Mouse (Mus musculus): ENCODE measurements around the gene Tmem222.

Gene Tmem222

GRCm38 (mm10) chr4:133252089-133252488 lies 25.5 kb downstream of the Tmem222 start:
- peak; percentile 25 for DNase-seq (ENCODE audit: low read depth, low spot score)

- peak; percentile 52 for DNase-seq (ENCODE audit: low read depth, low spot score)
These were observed 26.4 kb downstream of the Tmem222 start for GRCm38 (mm10) chr4:133251214-133251613.

DNA sequence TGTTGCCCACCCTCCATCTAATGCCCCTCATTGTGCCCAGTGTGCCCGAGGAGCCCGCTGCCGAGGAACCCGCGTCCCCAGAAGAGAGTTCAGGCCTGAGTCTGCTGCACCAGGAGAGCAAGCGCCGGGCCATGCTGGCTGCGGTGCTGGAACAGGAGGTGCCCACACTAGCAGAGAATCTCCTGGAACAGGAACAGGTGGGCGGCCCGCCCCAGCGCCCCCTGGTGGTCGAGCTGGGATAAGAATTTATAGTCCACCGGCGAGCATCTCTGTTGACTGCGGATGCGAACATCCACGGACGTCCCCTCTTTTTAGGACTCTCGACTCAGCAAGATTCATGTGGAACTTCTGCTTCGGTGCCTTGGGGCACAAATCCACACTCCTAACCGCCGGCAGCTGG lies 27.0 kb downstream of the Tmem222 start:
- peak; percentile 82 for DNase-seq (ENCODE audit: low read depth, low spot score)

DNA sequence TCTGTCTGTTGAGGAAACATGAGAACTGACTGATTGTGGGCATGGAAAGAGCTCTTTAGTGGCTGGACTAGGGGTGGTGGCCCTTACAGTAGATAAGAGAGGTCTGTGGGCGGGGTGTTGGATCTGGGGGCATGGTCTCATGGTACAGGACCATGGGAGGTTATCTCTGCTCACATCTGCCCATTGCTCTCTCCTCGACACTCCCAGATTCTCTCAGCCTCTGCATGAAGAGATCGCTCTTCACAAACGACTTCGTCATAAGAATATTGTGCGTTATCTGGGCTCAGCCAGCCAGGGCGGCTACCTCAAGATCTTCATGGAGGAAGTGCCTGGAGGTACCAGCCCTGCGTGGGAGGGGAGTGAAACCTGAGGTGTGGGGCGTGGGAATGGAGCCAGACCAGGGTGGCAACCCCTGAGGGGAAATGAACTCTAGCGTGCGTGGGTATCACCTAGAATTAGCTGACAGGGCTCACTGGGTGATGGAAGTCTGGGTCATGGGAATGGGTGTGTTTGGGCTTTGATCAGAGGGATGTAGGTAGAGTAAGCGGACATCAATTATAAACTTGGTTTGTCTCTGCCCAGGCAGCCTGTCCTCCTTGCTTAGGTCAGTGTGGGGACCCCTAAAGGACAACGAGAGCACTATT lies 29.7 kb downstream of the Tmem222 start:
- DNase-seq (ENCODE audit: low read depth, low spot score), result no peak

- no peak for DNase-seq (ENCODE audit: low read depth, low spot score)
These were observed 30.5 kb downstream of the Tmem222 start for GRCm38 (mm10) chr4:133247072-133247471.

DNA sequence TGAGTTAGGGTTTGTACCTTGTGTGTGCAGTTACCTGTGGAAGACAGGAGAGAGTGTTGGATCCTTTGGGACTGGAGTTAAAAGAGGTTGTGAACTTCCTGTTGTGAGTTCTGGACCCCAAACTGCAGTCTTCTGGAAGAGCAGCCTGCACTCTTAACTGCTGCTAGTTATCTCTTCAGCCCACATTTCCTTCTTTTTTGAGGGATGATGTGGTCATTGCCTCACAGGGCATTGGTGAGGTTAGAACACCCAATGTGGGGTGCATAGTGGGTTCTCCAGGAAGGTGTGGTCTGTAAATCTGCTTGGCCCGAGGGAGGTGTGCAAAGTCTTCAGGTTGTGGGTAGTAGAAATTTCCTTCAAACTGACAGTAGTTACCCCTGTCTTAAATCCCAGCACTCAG lies 33.3 kb downstream of the Tmem222 start:
- no peak for DNase-seq (ENCODE audit: low read depth, low spot score)

DNA sequence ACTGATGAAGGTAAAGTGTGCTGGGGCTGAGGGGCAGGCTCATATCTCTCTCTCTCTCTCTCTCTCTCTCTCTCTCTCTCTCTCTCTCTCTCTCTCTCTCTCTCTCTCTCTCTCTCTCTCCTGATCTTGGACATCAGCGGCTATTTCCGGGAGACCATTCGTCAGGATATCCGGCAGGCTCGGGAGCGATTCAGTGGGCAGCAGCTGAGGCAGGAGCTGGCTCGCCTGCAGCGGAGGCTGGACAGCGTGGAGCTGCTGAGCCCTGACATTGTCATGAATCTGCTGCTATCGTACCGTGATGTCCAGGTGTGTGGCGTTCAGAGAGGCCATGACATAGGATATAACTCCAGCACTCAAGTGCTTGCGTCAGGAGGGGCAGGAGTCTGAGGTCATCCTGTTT lies 34.1 kb downstream of the Tmem222 start:
- no peak for DNase-seq (ENCODE audit: low read depth, low spot score)

- DNase-seq (ENCODE audit: low read depth, low spot score), result no peak
These were observed 34.9 kb downstream of the Tmem222 start for GRCm38 (mm10) chr4:133242710-133243109.

DNA sequence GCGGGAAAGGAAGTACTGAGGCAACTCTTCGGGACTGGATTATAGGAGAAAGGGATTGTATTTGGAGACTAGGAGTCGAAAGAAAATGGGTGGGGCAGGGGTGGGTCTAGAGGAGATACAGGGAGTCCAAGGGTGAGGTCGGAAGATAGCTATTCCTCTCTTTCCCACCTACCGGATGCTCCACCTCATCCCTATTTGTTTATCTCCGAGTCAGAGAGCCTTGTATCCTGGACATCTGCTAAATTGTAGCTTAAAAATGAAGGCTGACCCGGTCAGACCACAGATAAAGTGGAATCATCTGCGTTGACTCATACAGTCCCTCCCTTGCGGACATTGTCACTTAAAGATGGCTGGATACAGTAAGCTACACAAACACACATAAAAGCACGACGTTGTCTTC lies 35.7 kb downstream of the Tmem222 start:
- DNase-seq (ENCODE audit: low read depth, low spot score), result no peak

DNA sequence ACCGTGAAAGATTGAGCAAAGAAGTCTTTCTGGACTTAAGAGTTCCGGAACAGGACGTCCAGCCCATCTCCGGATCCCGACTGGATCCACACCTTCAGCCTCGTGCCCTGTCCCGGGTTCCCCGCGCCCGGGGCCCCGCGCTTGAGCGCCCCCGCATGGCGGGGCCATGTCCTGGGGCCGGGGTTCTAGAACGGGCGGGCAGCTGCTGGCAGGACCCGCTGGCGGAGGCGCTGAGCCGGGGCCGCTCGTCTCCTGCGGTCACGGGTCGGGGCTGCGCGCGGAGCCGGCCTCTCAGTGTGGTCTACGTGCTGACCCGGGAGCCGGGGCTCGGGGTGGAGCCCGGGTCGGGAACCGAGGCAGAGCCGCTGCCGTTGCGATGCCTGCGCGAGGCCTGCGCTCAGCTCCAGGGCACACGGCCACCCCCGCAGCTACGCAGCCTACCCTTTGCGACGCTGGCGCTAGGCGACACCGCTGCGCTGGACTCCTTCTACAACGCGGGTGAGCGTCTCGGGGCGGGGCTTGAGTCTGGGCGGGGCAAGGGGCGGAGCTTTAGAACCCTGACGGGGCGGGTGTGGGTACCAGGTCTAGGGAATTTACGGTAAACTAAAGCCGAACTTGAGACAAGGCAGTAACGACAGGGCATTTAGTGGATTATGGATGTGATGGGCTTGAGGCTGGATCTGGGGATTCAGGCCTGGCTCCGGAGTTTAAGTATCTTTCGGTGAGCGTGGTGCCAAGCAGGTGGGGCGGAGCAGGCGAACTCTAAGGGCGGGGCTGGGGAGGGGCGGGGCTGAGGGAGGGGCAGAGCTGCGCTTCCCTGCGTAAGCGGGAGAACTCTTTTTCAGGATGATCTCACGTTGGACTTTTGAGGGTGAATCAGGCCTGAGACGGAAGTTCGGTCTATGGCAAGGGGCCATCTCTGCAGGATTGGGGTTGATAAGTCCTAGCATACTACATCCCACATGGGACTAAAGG lies 36.4 kb downstream of the Tmem222 start:
- DNase-seq (ENCODE audit: low read depth, low spot score), result peak; percentile 89

DNA sequence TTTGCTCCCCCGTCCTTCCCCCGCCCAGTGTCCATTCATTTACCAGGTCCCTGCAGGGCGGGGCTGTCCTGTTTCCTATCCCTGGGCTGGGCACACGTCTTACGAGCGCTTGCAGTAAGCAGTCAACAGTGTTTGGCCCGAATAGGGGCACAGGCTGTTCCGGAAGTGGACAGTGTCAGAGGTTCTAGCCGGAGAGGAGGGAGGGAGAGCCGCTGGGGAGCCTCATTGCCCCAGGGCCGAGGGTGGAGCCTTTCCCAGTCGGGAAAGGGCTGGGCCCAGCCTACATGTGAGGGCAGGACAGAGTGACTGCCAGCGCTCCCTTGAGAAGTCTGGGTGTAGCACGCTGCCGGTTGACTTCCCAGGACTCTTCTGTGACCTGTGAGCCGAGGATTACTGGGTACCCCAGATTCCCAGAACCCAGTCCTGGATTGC lies 37.1 kb downstream of the Tmem222 start, which contains the start of gene Map3k6:
Map3k6 (plus strand) TSS at position 329 of the 432 bp plus-strand sequence.
- peak; percentile 62 for DNase-seq (ENCODE audit: low read depth, low spot score)

DNA sequence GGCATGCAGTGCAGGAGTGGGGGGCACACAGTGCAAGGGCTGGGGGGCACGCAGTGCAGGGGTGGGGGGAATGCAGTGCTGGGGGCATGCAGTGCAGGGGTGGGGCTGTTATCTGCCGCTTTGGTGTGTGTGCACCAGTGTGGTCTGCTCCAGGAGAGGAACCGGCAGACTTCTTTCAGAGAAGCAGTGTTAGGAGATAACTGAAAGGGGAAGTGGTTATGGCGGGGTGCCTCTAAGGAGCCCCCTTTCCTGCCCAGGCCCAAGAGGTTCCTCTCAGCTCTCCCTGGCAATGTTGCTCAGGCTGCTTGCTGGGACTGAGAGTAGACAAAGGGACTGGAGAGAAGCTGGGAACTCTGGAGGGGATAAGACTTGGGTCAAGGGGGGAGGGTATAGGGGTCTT lies 39.7 kb downstream of the Tmem222 start:
- no peak for DNase-seq (ENCODE audit: low read depth, low spot score)

GRCm38 (mm10) chr4:133235415-133235814 lies 42.2 kb downstream of the Tmem222 start:
- no peak for DNase-seq (ENCODE audit: low read depth, low spot score)

- DNase-seq (ENCODE audit: low read depth, low spot score), result no peak
These were observed 42.8 kb downstream of the Tmem222 start for GRCm38 (mm10) chr4:133234771-133235170.

GRCm38 (mm10) chr4:133233285-133233976 lies 44.2 kb downstream of the Tmem222 start:
- DNase-seq (ENCODE audit: low read depth, low spot score), result peak; percentile 85

- DNase-seq (ENCODE audit: low read depth, low spot score), result no peak
These were observed 48.0 kb downstream of the Tmem222 start for GRCm38 (mm10) chr4:133229582-133229981.

GRCm38 (mm10) chr4:133227636-133228035 lies 50.0 kb downstream of the Tmem222 start:
- peak; percentile 30 for DNase-seq (ENCODE audit: low read depth, low spot score)

DNA sequence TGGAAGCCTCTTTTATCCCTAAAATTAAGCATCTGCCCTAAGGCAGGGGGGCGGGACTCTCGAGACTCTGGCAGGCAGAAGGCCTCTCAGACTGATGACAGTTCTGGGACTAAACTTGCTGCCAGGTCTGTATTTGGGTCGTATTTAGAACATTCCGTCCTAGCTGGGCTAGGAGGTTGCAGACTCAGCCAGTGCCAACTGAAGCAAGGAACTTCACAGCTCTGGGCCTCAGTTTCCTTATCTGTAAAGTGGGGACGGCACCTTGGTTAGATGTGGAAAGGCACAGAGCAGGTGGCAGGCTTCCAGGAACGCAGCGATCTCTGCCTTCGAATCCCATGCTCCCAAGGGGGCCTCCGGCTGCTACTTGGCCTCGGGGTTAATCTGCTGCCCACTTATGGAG lies 51.5 kb downstream of the Tmem222 start:
- DNase-seq (ENCODE audit: low read depth, low spot score), result no peak

- no peak for DNase-seq (ENCODE audit: low read depth, low spot score)
These were observed 53.7 kb downstream of the Tmem222 start for GRCm38 (mm10) chr4:133223875-133224274.

DNA sequence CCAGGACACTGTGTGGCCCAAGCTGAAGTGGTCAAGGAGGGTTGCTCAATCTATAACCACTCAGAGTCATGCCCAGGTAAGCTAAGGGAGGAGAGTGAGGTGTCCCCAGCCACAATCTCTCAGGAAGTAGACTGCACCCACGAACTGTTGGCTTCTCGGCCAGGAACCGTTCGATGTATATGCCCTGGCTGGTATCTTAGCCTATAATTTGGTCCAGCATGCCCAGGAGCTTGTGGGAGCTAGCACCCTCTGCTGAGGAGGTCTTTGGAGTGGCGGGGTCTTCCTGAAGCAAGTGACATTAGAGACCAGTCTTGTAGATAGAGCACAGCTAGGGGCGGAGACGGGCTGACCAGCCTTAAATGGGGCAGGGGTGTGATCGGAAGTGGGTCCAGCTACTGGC lies 55.9 kb downstream of the Tmem222 start:
- DNase-seq (ENCODE audit: low read depth, low spot score), result no peak

GRCm38 (mm10) chr4:133220656-133221055 lies 56.9 kb downstream of the Tmem222 start:
- peak; percentile 89 for DNase-seq (ENCODE audit: low read depth, low spot score)

GRCm38 (mm10) chr4:133218745-133219144 lies 58.8 kb downstream of the Tmem222 start:
- DNase-seq (ENCODE audit: low read depth, low spot score), result no peak

All from R1 (cell line).